Mouse (Mus musculus): ENCODE results near the gene Klf16.

DNA sequence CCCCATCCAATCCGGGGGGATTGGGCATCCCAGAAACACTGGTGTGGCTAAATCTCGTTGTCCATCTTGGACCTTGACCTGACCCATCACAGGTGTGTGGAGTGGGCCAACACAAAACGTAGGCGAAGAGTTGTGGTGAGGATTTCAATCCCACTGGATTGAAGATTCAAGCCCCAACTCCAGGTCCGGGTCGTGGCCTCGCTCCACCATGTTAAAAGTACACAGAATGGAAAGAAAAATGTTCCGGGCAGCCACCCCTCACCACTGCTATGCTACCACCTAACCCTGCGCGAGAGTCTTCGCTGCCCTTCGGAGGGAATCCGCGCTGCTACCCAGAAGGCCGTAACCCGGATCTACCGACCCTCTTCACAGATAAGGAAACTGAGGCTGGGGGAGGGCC, 1.2 kb downstream of the Klf16 start:
- TF ChIP-seq CTCF (IDR thresholded peaks at IDR 0.05; ENCODE audit: extremely low read depth, insufficient read length, insufficient replicate concordance, low read depth, low read length) (no peak), POLR2A (IDR thresholded peaks at IDR 0.05; ENCODE audit: low read depth, low read length) (no peak)

Measured in small intestine, adult 2 months (tissue).